7 mouse cellular contexts compared by ENCODE assay signal in genomic region chr19:45075323-45076035, GRCm38 (mm10). TPM values are rescaled to one million over a fixed set of nuclear protein-coding genes. Genes with fewer than 3 reads are reported as not detected.
DNase-seq lines count a peak whose midpoint lies in the region; ATAC-seq lines count a peak whose summit lies in the region.

No protein-coding gene starts in this region.

- DNase-seq in spleen, postnatal 10 days (ENCODE audit: low spot score in 2 of 2): peak; percentile 28 to 45
- no peak for DNase-seq in spleen, postnatal 36 days (ENCODE audit: low spot score in 2 of 2)
- DNase-seq in heart, postnatal 14 days: peak; percentile 25 to 41
- DNase-seq in left cerebral cortex, postnatal 25 days (ENCODE audit: low spot score in 2 of 2): no peak

- WGBS in liver, embryonic 15.5 days (ENCODE audit: insufficient replicate concordance): 1% methylated on average over 32 of the region's 32 CpGs
- WGBS in stomach, embryonic 15.5 days: 2% methylated on average over 32 of the region's 32 CpGs

- peak overlapping the region; percentile 96 for H3K4me2 ChIP-seq in liver, embryonic 15.5 days
- peak overlapping the region; percentile 97 for H3K4me2 ChIP-seq in stomach, embryonic 15.5 days

- H3K27me3 ChIP-seq in liver, embryonic 15.5 days: peaks cover 54% of the 10 kb centered on the region
- H3K27me3 ChIP-seq in stomach, embryonic 15.5 days (replicated peaks): peaks cover 45% of the 10 kb centered on the region

- peak overlapping the region; percentile 82 for H3K9ac ChIP-seq in liver, embryonic 15.5 days
- H3K9ac ChIP-seq in stomach, embryonic 15.5 days: peak overlapping the region; percentile 39

- no peaks in the 10 kb centered on the region for H3K9me3 ChIP-seq in liver, embryonic 15.5 days (replicated peaks)
- H3K9me3 ChIP-seq in stomach, embryonic 15.5 days: no peaks in the 10 kb centered on the region

- H3K4me3 ChIP-seq in liver, embryonic 15.5 days (replicated peaks): peak overlapping the region; percentile 77
- peak overlapping the region; percentile 78 for H3K4me3 ChIP-seq in stomach, embryonic 15.5 days (replicated peaks)

- H3K36me3 ChIP-seq in liver, embryonic 15.5 days (replicated peaks): no peaks in the 10 kb centered on the region
- no peaks in the 10 kb centered on the region for H3K36me3 ChIP-seq in stomach, embryonic 15.5 days

- H3K27ac ChIP-seq in liver, embryonic 15.5 days (replicated peaks): peak overlapping the region; percentile 89
- peak overlapping the region; percentile 97; the same call in 1 of the 2 replicates for H3K27ac ChIP-seq in stomach, embryonic 15.5 days

- intact Hi-C loops in heart, postnatal 14 days (cut with DNase I): loop anchor here (2.0 to 5.0 kb wide), 2 partner anchors 15 to 87 kb away; no protein-coding TSS in a partner anchor
- intact Hi-C loops in left cerebral cortex, postnatal 25 days (cut with DNase I): loop anchor here (2.0 to 10.0 kb wide), 3 partner anchors 85 to 321 kb away; partner anchors contain the start of gene Pax2

- H3K4me1 ChIP-seq in liver, embryonic 15.5 days (replicated peaks): peaks cover 67% of the 10 kb centered on the region
- peaks cover 48% of the 10 kb centered on the region for H3K4me1 ChIP-seq in stomach, embryonic 15.5 days

- ATAC-seq in common myeloid progenitor, adult 5-6 weeks (replicated peaks; ENCODE audit: low read depth, poor library complexity, severe bottlenecking): peak; percentile 10; the same call in 1 of the 2 replicates
- peak; percentile 67 for ATAC-seq in liver, embryonic 15.5 days (ENCODE audit: insufficient read depth)
- ATAC-seq in stomach, embryonic 15.5 days (ENCODE audit: insufficient read depth, low FRiP score, low read depth): peak; percentile 32

RNA-seq across cellular contexts. Expression of gene Kazald1, which starts 0.4 kb away (rescaled TPM):
- total RNA-seq in common myeloid progenitor, adult 5-6 weeks (2017): 0.50 and 1.1 TPM in 2 replicates
- total RNA-seq in heart, postnatal 14 days (2021): 1 to 10 TPM; 4.9 to 7.0 TPM
- polyA plus RNA-seq in liver, embryonic 15.5 days (2015; fragmentation: Nextera tagmentation; extraction: Ambion mirVana): 0.24 and 0.32 TPM in 2 replicates
- polyA plus RNA-seq in stomach, embryonic 15.5 days (2015; fragmentation: Nextera tagmentation; extraction: Ambion mirVana): 49.2 and 50.1 TPM in 2 replicates
- total RNA-seq in left cerebral cortex, postnatal 25 days (2021): 1 to 10 TPM; 1.9 to 2.2 TPM

RNA-seq across cellular contexts. Expression of gene Sfxn3, which starts 28.2 kb away (rescaled TPM):
- total RNA-seq in common myeloid progenitor, adult 5-6 weeks (2017): 8.6 and 11.0 TPM in 2 replicates
- 10 to 100 TPM; 15.7 to 19.1 TPM for total RNA-seq in heart, postnatal 14 days (2021)
- 2.9 and 3.1 TPM in 2 replicates for polyA plus RNA-seq in liver, embryonic 15.5 days (2015; fragmentation: Nextera tagmentation; extraction: Ambion mirVana)
- polyA plus RNA-seq in stomach, embryonic 15.5 days (2015; fragmentation: Nextera tagmentation; extraction: Ambion mirVana): 24.3 and 24.5 TPM in 2 replicates
- 100 to 1,000 TPM; 107 to 129 TPM for total RNA-seq in left cerebral cortex, postnatal 25 days (2021)

RNA-seq across cellular contexts. Expression of gene Pdzd7, which starts 30.0 kb away (rescaled TPM):
- total RNA-seq in common myeloid progenitor, adult 5-6 weeks (2017): 0.23 TPM in 1 of 2 replicates, not detected in the other
- under 1 TPM in 1 of 2 experiments, not detected in 1; 0.19 TPM for total RNA-seq in heart, postnatal 14 days (2021)
- not detected in 2 replicates for polyA plus RNA-seq in liver, embryonic 15.5 days (2015; fragmentation: Nextera tagmentation; extraction: Ambion mirVana)
- 0.27 and 0.33 TPM in 2 replicates for polyA plus RNA-seq in stomach, embryonic 15.5 days (2015; fragmentation: Nextera tagmentation; extraction: Ambion mirVana)
- 1 to 10 TPM; 4.2 to 4.6 TPM for total RNA-seq in left cerebral cortex, postnatal 25 days (2021)

Comparison
In these comparisons a context has a peak if more than half of its experiments do, and no peak if none do; other contexts are left out.
1. DNase-seq: peak in spleen, postnatal 10 days (2 of 2) and heart, postnatal 14 days (2 of 2); none in spleen, postnatal 36 days (0 of 2) and left cerebral cortex, postnatal 25 days (0 of 2).
2. ATAC-seq: peak in every context shown above with its lines; median percentile 67 in liver, embryonic 15.5 days; 32 in stomach, embryonic 15.5 days; 10 in common myeloid progenitor, adult 5-6 weeks.